Mouse (Mus musculus): ENCODE measurements at regions not wholly inside any gene's neighbourhood (a gene's known extent, or its start where the extent isn't known, plus 50 kb on each side); places are given as distances from the start of the nearest gene placed in this dataset.

GRCm38 (mm10) chr8:26420002-26420401 lies 300.7 kb downstream of the Gm45692 start:
- Histone ChIP-seq H3K4me2 (ENCODE audit: insufficient read depth, low read depth, poor library complexity, severe bottlenecking) (no peak overlapping the region), H3K79me2 (replicated peaks; ENCODE audit: control insufficient read depth, extremely low read depth, insufficient read depth, poor library complexity, severe bottlenecking) (no peaks in the 10 kb centered on the region), H3K9ac (ENCODE audit: insufficient read depth, low read depth) (no peak overlapping the region), H3K4me3 (replicated peaks in 1 of 3; ENCODE audit: low read depth in 2 of 3, low read length in 2 of 3, poor library complexity in 1 of 3) (no peak overlapping the region), H3K4me1 (ENCODE audit: control insufficient read depth in 1 of 2, insufficient read depth in 2 of 2) (peaks cover 0 to 5% of the 10 kb centered on the region in 2 experiments; a peak in 1 of 4 replicates), H3K36me3 (replicated peaks in 1 of 2; ENCODE audit: control insufficient read depth in 1 of 2, insufficient read depth in 1 of 2, low read length in 1 of 2) (no peaks in the 10 kb centered on the region), H3K9me3 (replicated peaks; ENCODE audit: low read length) (no peaks in the 10 kb centered on the region), H3K27ac (ENCODE audit: insufficient read depth, low read depth) (no peak overlapping the region), H3K27me3 (replicated peaks) (no peaks in the 10 kb centered on the region)
- DNase-seq (ENCODE audit: extremely low read depth), result no peak
- in situ Hi-C loops (cut with MboI; ENCODE audit: low pct_ligation_motif_present, low pct_unique_long_range_greater_than_20kb, low sequenced_read_pairs), result no loop called here
- dilution Hi-C loops (cut with MboI; ENCODE audit: extremely low pct_ligation_motif_present, extremely low pct_unique_long_range_greater_than_20kb, low sequenced_read_pairs), result no loop called here
- TF ChIP-seq JUN (IDR thresholded peaks at IDR 0.05; ENCODE audit: insufficient read depth, low read depth, low read length), result no peak
- TF ChIP-seq TCF12 (IDR thresholded peaks at IDR 0.05; ENCODE audit: low read depth, low read length), result no peak
- no peak for TF ChIP-seq CTCF (conservative IDR thresholded peaks at IDR 0.05 in 1 of 2, IDR thresholded peaks at IDR 0.05 in 1 of 2; ENCODE audit: low read depth in 2 of 2, low read length in 2 of 2)

GRCm38 (mm10) chr8:26420536-26420935 lies 301.2 kb downstream of the Gm45692 start:
- Histone ChIP-seq H3K27ac (ENCODE audit: insufficient read depth, low read depth) (no peak overlapping the region), H3K4me2 (ENCODE audit: insufficient read depth, low read depth, poor library complexity, severe bottlenecking) (no peak overlapping the region), H3K9ac (ENCODE audit: insufficient read depth, low read depth) (no peak overlapping the region), H3K27me3 (replicated peaks) (no peaks in the 10 kb centered on the region), H3K4me3 (replicated peaks in 1 of 3; ENCODE audit: low read depth in 2 of 3, low read length in 2 of 3, poor library complexity in 1 of 3) (no peak overlapping the region), H3K79me2 (replicated peaks; ENCODE audit: control insufficient read depth, extremely low read depth, insufficient read depth, poor library complexity, severe bottlenecking) (no peaks in the 10 kb centered on the region), H3K4me1 (ENCODE audit: control insufficient read depth in 1 of 2, insufficient read depth in 2 of 2) (peaks cover 0 to 5% of the 10 kb centered on the region in 2 experiments; a peak in 1 of 4 replicates), H3K36me3 (replicated peaks in 1 of 2; ENCODE audit: control insufficient read depth in 1 of 2, insufficient read depth in 1 of 2, low read length in 1 of 2) (no peaks in the 10 kb centered on the region), H3K9me3 (replicated peaks; ENCODE audit: low read length) (no peaks in the 10 kb centered on the region)
- TF ChIP-seq HCFC1 (IDR thresholded peaks at IDR 0.05; ENCODE audit: low read depth, low read length), result no peak
- TF ChIP-seq ZKSCAN1 (IDR thresholded peaks at IDR 0.05; ENCODE audit: borderline replicate concordance, low read depth, low read length), result no peak
- no peak for TF ChIP-seq CHD1 (IDR thresholded peaks at IDR 0.05; ENCODE audit: low read depth, low read length)
- no peak for TF ChIP-seq MYC (IDR thresholded peaks at IDR 0.05; ENCODE audit: low read depth, low read length)
- no peak for TF ChIP-seq TCF12 (IDR thresholded peaks at IDR 0.05; ENCODE audit: low read depth, low read length)
- no peak for TF ChIP-seq MXI1 (IDR thresholded peaks at IDR 0.05; ENCODE audit: low read depth, low read length)
- TF ChIP-seq RAD21 (IDR thresholded peaks at IDR 0.05; ENCODE audit: low read depth, low read length), result no peak
- TF ChIP-seq UBTF (IDR thresholded peaks at IDR 0.05; ENCODE audit: low read depth, low read length), result no peak
- no peak for TF ChIP-seq MAFK (IDR thresholded peaks at IDR 0.05; ENCODE audit: insufficient replicate concordance, low read length)
- TF ChIP-seq NELFE (IDR thresholded peaks at IDR 0.05; ENCODE audit: low read depth, low read length), result no peak
- no peak for TF ChIP-seq SMC3 (IDR thresholded peaks at IDR 0.05; ENCODE audit: low read depth, low read length)
- TF ChIP-seq POLR2AphosphoS2 (IDR thresholded peaks at IDR 0.05; ENCODE audit: low read depth, low read length), result no peak
- no peak for TF ChIP-seq SIN3A (IDR thresholded peaks at IDR 0.05; ENCODE audit: low read length)
- TF ChIP-seq EP300 (IDR thresholded peaks at IDR 0.05; ENCODE audit: low read length), result no peak
- no peak for TF ChIP-seq MEF2A (IDR thresholded peaks at IDR 0.05; ENCODE audit: borderline replicate concordance, low read depth, low read length)
- TF ChIP-seq CHD2 (IDR thresholded peaks at IDR 0.05; ENCODE audit: low read length), result no peak
- no peak for TF ChIP-seq PAX5 (IDR thresholded peaks at IDR 0.05; ENCODE audit: low read length)
- TF ChIP-seq RCOR1 (conservative IDR thresholded peaks at IDR 0.05; ENCODE audit: low read depth, low read length), result no peak
- TF ChIP-seq TBP (conservative IDR thresholded peaks at IDR 0.05; ENCODE audit: low read depth, low read length), result no peak
- no peak for TF ChIP-seq IRF4 (IDR thresholded peaks at IDR 0.05; ENCODE audit: low read depth, low read length)
- DNase-seq (ENCODE audit: extremely low read depth), result no peak
- dilution Hi-C loops (cut with MboI; ENCODE audit: extremely low pct_ligation_motif_present, extremely low pct_unique_long_range_greater_than_20kb, low sequenced_read_pairs), result no loop called here
- in situ Hi-C loops (cut with MboI; ENCODE audit: low pct_ligation_motif_present, low pct_unique_long_range_greater_than_20kb, low sequenced_read_pairs), result no loop called here
